Mouse (Mus musculus): ENCODE results near the gene Scgb1b10. TPM values are rescaled to one million over a fixed set of nuclear protein-coding genes. Genes with fewer than 3 reads are reported as not detected.

Scgb1b10 gene
- polyA plus RNA-seq (2015; fragmentation: Illumina TruSeq; extraction: RNeasy Lipid Tissue Mini Kit (QIAGEN cat#74804); ENCODE audit: low read depth, low replicate concordance): not detected

GRCm38 (mm10) chr7:32100553-32100952, at the start of gene Scgb1b10:
Scgb1b10 (plus strand) TSS chr7:32100853.

Other genes starting within 250 kb of the Scgb1b10 start
- not detected for gene Scgb2b11, start 110.3 kb downstream of the Scgb1b10 start, polyA plus RNA-seq (2015; fragmentation: Illumina TruSeq; extraction: RNeasy Lipid Tissue Mini Kit (QIAGEN cat#74804); ENCODE audit: low read depth, low replicate concordance)
- not detected for gene Scgb1b11, start 122.0 kb downstream of the Scgb1b10 start, polyA plus RNA-seq (2015; fragmentation: Illumina TruSeq; extraction: RNeasy Lipid Tissue Mini Kit (QIAGEN cat#74804); ENCODE audit: low read depth, low replicate concordance)
- not detected for gene Scgb2b12, start 226.4 kb downstream of the Scgb1b10 start, polyA plus RNA-seq (2015; fragmentation: Illumina TruSeq; extraction: RNeasy Lipid Tissue Mini Kit (QIAGEN cat#74804); ENCODE audit: low read depth, low replicate concordance)
- not detected for gene Scgb1b12, start 233.3 kb downstream of the Scgb1b10 start, polyA plus RNA-seq (2015; fragmentation: Illumina TruSeq; extraction: RNeasy Lipid Tissue Mini Kit (QIAGEN cat#74804); ENCODE audit: low read depth, low replicate concordance)

Data from brain, adult 10 weeks (tissue).